In genomic region chr4:41295960-41296359, GRCm38 (mm10) we compare ENCODE assay signal across 27 mouse cellular contexts.
"Had no signal": no experiment of that assay in that cellular context is flagged by ENCODE, and none has a peak within 500 bp of the region (broad histone marks: within the 10 kb centered on the region; RNA-seq: fewer than 3 reads in every experiment).

No protein-coding gene starts in this region.

- ATAC-seq: forebrain, embryonic 13.5 days; forebrain, embryonic 14.5 days; forebrain, embryonic 15.5 days; forebrain, embryonic 16.5 days; forebrain, postnatal 0 days had no signal

- H3K4me1 ChIP-seq: embryonic facial prominence, embryonic 10.5 days; embryonic facial prominence, embryonic 12.5 days; embryonic facial prominence, embryonic 13.5 days; embryonic facial prominence, embryonic 15.5 days; forebrain, embryonic 10.5 days had no signal

- DNase-seq: cerebellum, adult 9-10 months; cerebellum, adult 9-11 months; cerebellum, postnatal 10 days; cerebellum, postnatal 14 days; cerebellum, postnatal 25 days; cerebellum, postnatal 36 days; embryo, embryonic 11 days; forebrain, postnatal 0 days; gastrocnemius, adult 2 months; gastrocnemius, postnatal 10 days; gastrocnemius, postnatal 14 days; gastrocnemius, postnatal 25 days; gastrocnemius, postnatal 36 days; heart, adult 11 months; heart, adult 18-20 months; heart, adult 2 months had no signal

- H3K4me3 ChIP-seq: embryonic facial prominence, embryonic 10.5 days; embryonic facial prominence, embryonic 12.5 days; embryonic facial prominence, embryonic 13.5 days; embryonic facial prominence, embryonic 15.5 days; erythroblast, embryonic 14.5 days; forebrain, embryonic 10.5 days; forebrain, embryonic 12.5 days; forebrain, embryonic 13.5 days; forebrain, embryonic 15.5 days; gastrocnemius, adult 2 months; heart, adult 2 months had no signal

- H3K27ac ChIP-seq: embryonic facial prominence, embryonic 10.5 days; embryonic facial prominence, embryonic 12.5 days; embryonic facial prominence, embryonic 13.5 days; embryonic facial prominence, embryonic 15.5 days; forebrain, embryonic 10.5 days; forebrain, embryonic 12.5 days; forebrain, embryonic 13.5 days; forebrain, embryonic 15.5 days; gastrocnemius, adult 2 months; heart, adult 2 months had no signal
